Mouse (Mus musculus) retina, postnatal 7 days (tissue): ENCODE data around the gene Ntn5.

Experiments
- DNase-seq: peaks from one replicate; pipeline ENCODE4 v3.0.0-alpha.2; 2012; ENCODE audit warnings: low read depth, low spot score

Ntn5 gene

GRCm38 (mm10) chr7:45723781-45724180 lies 40.0 kb downstream of the Ntn5 start:
- no peak for DNase-seq

- DNase-seq, result no peak
Measured at GRCm38 (mm10) chr7:45725151-45725550, 41.3 kb downstream of the Ntn5 start.

- no peak for DNase-seq
Measured at GRCm38 (mm10) chr7:45725713-45726112, 41.9 kb downstream of the Ntn5 start, which contains the start of gene Spaca4. Gene Spaca4, minus strand, starts transcription at chr7:45725813.

- DNase-seq, result no peak
Measured at GRCm38 (mm10) chr7:45726419-45726818, 42.6 kb downstream of the Ntn5 start.

- DNase-seq, result no peak
Measured at GRCm38 (mm10) chr7:45727625-45728024, 43.8 kb downstream of the Ntn5 start.

GRCm38 (mm10) chr7:45730727-45731431 lies 47.1 kb downstream of the Ntn5 start:
- DNase-seq, result no peak

GRCm38 (mm10) chr7:45733477-45733876 lies 49.7 kb downstream of the Ntn5 start:
- no peak for DNase-seq

- peak; percentile 89 for DNase-seq
Measured at GRCm38 (mm10) chr7:45739162-45739763, 55.4 kb downstream of the Ntn5 start.

GRCm38 (mm10) chr7:45739820-45740219 lies 56.0 kb downstream of the Ntn5 start:
- no peak for DNase-seq

GRCm38 (mm10) chr7:45741308-45741707 lies 57.5 kb downstream of the Ntn5 start:
- DNase-seq, result no peak

GRCm38 (mm10) chr7:45741777-45742176 lies 58.0 kb downstream of the Ntn5 start:
- no peak for DNase-seq

GRCm38 (mm10) chr7:45742338-45742737 lies 58.5 kb downstream of the Ntn5 start:
- DNase-seq, result no peak
